Mouse (Mus musculus) megakaryocyte progenitor cell, adult 5-6 weeks (primary cell): Measurements from ENCODE around the gene Wnt16. TPM values are rescaled to one million over a fixed set of nuclear protein-coding genes. Genes with fewer than 3 reads are reported as not detected.

Source experiments
- ATAC-seq: replicated peaks from 2 replicates; pipeline ENCODE4 v1.8.0; 2016; ENCODE audit warnings: mild to moderate bottlenecking, moderate TSS enrichment, inconsistent platforms; ENCODE audit not compliant: poor library complexity
- total RNA-seq, 2 experiments: library from RNA; stranded (forward) in 1 of 2; stranded (reverse) in 1 of 2; fragments of 157-497, 149-512 nt in 1 of 2; fragments of 200-1000 nt in 1 of 2; gene quantifications; 2 replicates each; pipeline versions ENCODE4 v1.2.3 to v1.2.4; 2015 to 2017

Wnt16 gene
- total RNA-seq, 2 experiments from 2014 or later = not detected

- peak; percentile 96 for ATAC-seq
Observed at GRCm38 (mm10) chr6:22325364-22326072, 37.5 kb downstream of the Wnt16 start.

GRCm38 (mm10) chr6:22326289-22326688 lies 38.3 kb downstream of the Wnt16 start:
- no peak for ATAC-seq

GRCm38 (mm10) chr6:22327091-22327490 lies 39.1 kb downstream of the Wnt16 start:
- no peak for ATAC-seq

- ATAC-seq = no peak
Observed at GRCm38 (mm10) chr6:22327931-22328330, 39.9 kb downstream of the Wnt16 start.

GRCm38 (mm10) chr6:22330169-22330960 lies 42.3 kb downstream of the Wnt16 start:
- ATAC-seq = no peak

- ATAC-seq = no peak
Observed at GRCm38 (mm10) chr6:22332548-22332947, 44.5 kb downstream of the Wnt16 start.

- ATAC-seq = peak; percentile 35
Observed at GRCm38 (mm10) chr6:22339763-22340542, 51.9 kb downstream of the Wnt16 start.

- ATAC-seq = no peak
Observed at GRCm38 (mm10) chr6:22340779-22341178, 52.8 kb downstream of the Wnt16 start.

GRCm38 (mm10) chr6:22343292-22343691 lies 55.3 kb downstream of the Wnt16 start:
- ATAC-seq = peak; percentile 18; the same call in 1 of the 2 replicates

- no peak for ATAC-seq
Observed at GRCm38 (mm10) chr6:22343706-22344105, 55.7 kb downstream of the Wnt16 start.

- no peak for ATAC-seq
Observed at GRCm38 (mm10) chr6:22344443-22344842, 56.4 kb downstream of the Wnt16 start.

GRCm38 (mm10) chr6:22347132-22347902 lies 59.3 kb downstream of the Wnt16 start:
- ATAC-seq = peak; percentile 84

Other genes with a start within 250 kb of the Wnt16 start
- gene Fam3c, start 68.0 kb downstream of the Wnt16 start, total RNA-seq (2015) = 20.2 and 27.8 TPM in 2 replicates
- 51.0 and 76.7 TPM in 2 replicates for gene Fam3c, start 68.0 kb downstream of the Wnt16 start, total RNA-seq (2017)